8 mouse cellular contexts compared by ENCODE assay signal in genomic region chr12:24707954-24708823, GRCm38 (mm10). TPM values are rescaled to one million over a fixed set of nuclear protein-coding genes. Genes with fewer than 3 reads are reported as not detected.
DNase-seq lines count a peak whose midpoint lies in the region; ATAC-seq and TF ChIP-seq lines count a peak whose summit lies in the region.

Gene Rrm2 (plus strand): TSS chr12:24708241.

- peak; percentile 94 for DNase-seq in 3T3-L1 (ENCODE audit: low read depth, low spot score)
- DNase-seq in adrenal gland, postnatal 36 days = peak; percentile 96 to 99
- peak; percentile 95 to 96 for DNase-seq in heart, adult 2 months
- DNase-seq in kidney, adult 8-10 months = peak; percentile 89 to 94
- DNase-seq in midbrain, embryonic 14.5 days = peak; percentile 98
- DNase-seq in spleen, adult 12 weeks (ENCODE audit: low spot score) = peak; percentile 93

- H3K4me3 ChIP-seq in embryonic facial prominence, embryonic 12.5 days = peak within 1 kb of the TSS; percentile 94
- peak within 1 kb of the TSS; percentile 50 for H3K4me3 ChIP-seq in heart, adult 2 months
- H3K4me3 ChIP-seq in limb, embryonic 12.5 days (replicated peaks) = peak within 1 kb of the TSS; percentile 91
- peak within 1 kb of the TSS; percentile 87 for H3K4me3 ChIP-seq in midbrain, embryonic 14.5 days (replicated peaks; ENCODE audit: low read depth, low read length)

- intact Hi-C loops in heart, adult 2 months (cut with DNase I) = loop anchor here (2.0 kb wide), 1 partner anchor 123 kb away; the partner anchor contains the start of gene Mboat2

- TF ChIP-seq CTCF in heart, adult 2 months (IDR thresholded peaks at IDR 0.05) = peak; percentile 90

- H3K36me3 ChIP-seq in embryonic facial prominence, embryonic 12.5 days = peaks cover 28% of the 10 kb centered on the region
- H3K36me3 ChIP-seq in heart, adult 2 months (ENCODE audit: control insufficient read depth, insufficient read depth, low read length) = no peaks in the 10 kb centered on the region
- peaks cover 29% of the 10 kb centered on the region for H3K36me3 ChIP-seq in limb, embryonic 12.5 days
- 0 out of 2 replicates have a peak, but pooled peaks cover 4% of the 10 kb centered on the region for H3K36me3 ChIP-seq in midbrain, embryonic 14.5 days (ENCODE audit: control insufficient read depth, insufficient read depth, low read length)

- under 1% methylated on average over 79 of the region's 83 CpGs for WGBS in embryonic facial prominence, embryonic 12.5 days
- WGBS in heart, adult 2 months = under 1% methylated on average over 83 of the region's 83 CpGs
- WGBS in limb, embryonic 12.5 days = under 1% methylated on average over 83 of the region's 83 CpGs
- under 1% methylated on average over 83 of the region's 83 CpGs for WGBS in midbrain, embryonic 14.5 days

- no peaks in the 10 kb centered on the region for H3K9me3 ChIP-seq in embryonic facial prominence, embryonic 12.5 days
- H3K9me3 ChIP-seq in limb, embryonic 12.5 days = no peaks in the 10 kb centered on the region
- H3K9me3 ChIP-seq in midbrain, embryonic 14.5 days (ENCODE audit: control insufficient read depth, low read length) = no peaks in the 10 kb centered on the region

- peak within 1 kb of the TSS; percentile 87 for H3K27ac ChIP-seq in embryonic facial prominence, embryonic 12.5 days
- H3K27ac ChIP-seq in heart, adult 2 months = peak within 1 kb of the TSS; percentile 74
- H3K27ac ChIP-seq in limb, embryonic 12.5 days = peak within 1 kb of the TSS; percentile 92
- peak within 1 kb of the TSS; percentile 72; the same call in 1 of the 2 replicates for H3K27ac ChIP-seq in midbrain, embryonic 14.5 days (replicated peaks; ENCODE audit: low read depth, low read length)

- H3K4me1 ChIP-seq in embryonic facial prominence, embryonic 12.5 days = peaks cover 25% of the 10 kb centered on the region; the same call in 1 of the 2 replicates
- peaks cover 7% of the 10 kb centered on the region for H3K4me1 ChIP-seq in heart, adult 2 months (ENCODE audit: control insufficient read depth, insufficient read depth, low read length)
- H3K4me1 ChIP-seq in limb, embryonic 12.5 days (replicated peaks) = peaks cover 51% of the 10 kb centered on the region
- peaks cover 11% of the 10 kb centered on the region for H3K4me1 ChIP-seq in midbrain, embryonic 14.5 days (ENCODE audit: control insufficient read depth, insufficient read depth, low read length)

- peak within 1 kb of the TSS; percentile 85 for H3K9ac ChIP-seq in embryonic facial prominence, embryonic 12.5 days
- H3K9ac ChIP-seq in heart, adult 2 months (ENCODE audit: low read depth, low read length) = peak within 1 kb of the TSS; percentile 87
- peak within 1 kb of the TSS; percentile 89 for H3K9ac ChIP-seq in limb, embryonic 12.5 days (replicated peaks)
- peak within 1 kb of the TSS; percentile 75 for H3K9ac ChIP-seq in midbrain, embryonic 14.5 days (replicated peaks; ENCODE audit: low read length)

- TF ChIP-seq EP300 in heart, adult 2 months (IDR thresholded peaks at IDR 0.05; ENCODE audit: insufficient read depth, low read depth, low read length) = no peak

- no peak; the same call in 1 of the 2 replicates for TF ChIP-seq POLR2A in heart, adult 2 months (IDR thresholded peaks at IDR 0.05; ENCODE audit: insufficient read depth, low read depth, low read length)

- H3K79me2 ChIP-seq in heart, adult 2 months (replicated peaks; ENCODE audit: control insufficient read depth, insufficient read depth, low read length) = no peaks in the 10 kb centered on the region

- peak within 1 kb of the TSS; percentile 90 for H3K4me2 ChIP-seq in embryonic facial prominence, embryonic 12.5 days (replicated peaks)
- H3K4me2 ChIP-seq in limb, embryonic 12.5 days = peak within 1 kb of the TSS; percentile 68
- peak within 1 kb of the TSS; percentile 81 for H3K4me2 ChIP-seq in midbrain, embryonic 14.5 days (ENCODE audit: low read length)

- H3K27me3 ChIP-seq in embryonic facial prominence, embryonic 12.5 days = no peaks in the 10 kb centered on the region
- no peaks in the 10 kb centered on the region for H3K27me3 ChIP-seq in heart, adult 2 months (ENCODE audit: control insufficient read depth, insufficient read depth, low read length)
- H3K27me3 ChIP-seq in limb, embryonic 12.5 days = no peaks in the 10 kb centered on the region
- peaks cover 6% of the 10 kb centered on the region; the same call in 1 of the 2 replicates for H3K27me3 ChIP-seq in midbrain, embryonic 14.5 days (ENCODE audit: control insufficient read depth, insufficient read depth, low read length)

- ATAC-seq in embryonic facial prominence, embryonic 12.5 days (ENCODE audit: insufficient number of reproducible peaks, insufficient read depth, low FRiP score, low TSS enrichment) = peak; percentile 82
- ATAC-seq in limb, embryonic 12.5 days (ENCODE audit: insufficient number of reproducible peaks, insufficient read depth, low FRiP score, low TSS enrichment, low read depth) = peak; percentile 79
- ATAC-seq in midbrain, embryonic 14.5 days (ENCODE audit: low FRiP score, low TSS enrichment) = peak; percentile 94

RNA-seq across cellular contexts. Expression of gene Rrm2, which starts in this region (rescaled TPM):
- total RNA-seq in adrenal gland, postnatal 36 days (2021) = 10 to 100 TPM; 17.3 to 23.5 TPM
- polyA plus RNA-seq in embryonic facial prominence, embryonic 12.5 days (2016; fragmentation: Nextera tagmentation; extraction: Ambion mirVana) = 289 and 307 TPM in 2 replicates
- 1 to 10 TPM; 1.8 to 2.1 TPM for total RNA-seq in heart, adult 2 months (2021)
- 0.82 and 1.7 TPM in 2 replicates for polyA plus RNA-seq in heart, adult 2 months (2012; rRNA removed)
- 367 and 394 TPM in 2 replicates for polyA plus RNA-seq in limb, embryonic 12.5 days (2016; fragmentation: Nextera tagmentation; extraction: Ambion mirVana)
- polyA plus RNA-seq in midbrain, embryonic 14.5 days (2014; fragmentation: Nextera tagmentation; extraction: Ambion mirVana) = 38.8 and 62.6 TPM in 2 replicates

Comparison
In these comparisons a context has a peak if more than half of its experiments do, and no peak if none do; other contexts are left out.
1. Peak in every context shown above with its lines: DNase-seq, ATAC-seq, H3K4me3 ChIP-seq and H3K27ac ChIP-seq.
2. RNA of gene Rrm2 (total RNA-seq): 17.3 to 23.5 TPM in adrenal gland, postnatal 36 days; 1.8 to 2.1 TPM in heart, adult 2 months; every median in the first group is over 4 times any median in the second.
3. RNA of gene Rrm2 (polyA plus RNA-seq): 367 to 394 TPM in limb, embryonic 12.5 days, 289 to 307 TPM in embryonic facial prominence, embryonic 12.5 days and 38.8 to 62.6 TPM in midbrain, embryonic 14.5 days; 0.82 to 1.7 TPM in heart, adult 2 months; every median in the first group is over 10 times any median in the second.